Mouse (Mus musculus) MEL (cell line): ENCODE data around the gene Gm20388. TPM values are rescaled to one million over a fixed set of nuclear protein-coding genes. Genes with fewer than 3 reads are reported as not detected.

ENCODE experiments used
- DNase-seq: peaks from one replicate; pipeline ENCODE4 v3.0.0; 2011; ENCODE audit warnings: low read depth, low spot score
- H3K27ac ChIP-seq: 2 replicates; pipeline ENCODE4 v1.5.1; 2012; ENCODE audit warnings: low read depth, mild to moderate bottlenecking, control low read depth, low read length, moderate library complexity; ENCODE audit not compliant: control insufficient read depth
- H3K27me3 ChIP-seq, 2 experiments: fragments of 150-350 bp in 1 of 2; sonication (generic) in 1 of 2; 2 replicates each; pipeline ENCODE4 v1.6.1; 2012; ENCODE audit warnings: low read length in 2 of 2, mild to moderate bottlenecking in 2 of 2, improper control_type of control experiment in 1 of 2, moderate library complexity in 1 of 2; ENCODE audit not compliant: insufficient read depth in 2 of 2, control insufficient read depth in 1 of 2
- H3K36me3 ChIP-seq, 2 experiments: 2 replicates each; pipeline ENCODE4 v1.6.1; 2012 to 2014; ENCODE audit warnings: low read length in 2 of 2, improper control_type of control experiment in 1 of 2, inconsistent platforms in 1 of 2, mild to moderate bottlenecking in 1 of 2; ENCODE audit not compliant: insufficient read depth in 2 of 2, control insufficient read depth in 1 of 2
- H3K4me1 ChIP-seq, 2 experiments: fragments of 150-350 bp in 1 of 2; sonication (generic) in 1 of 2; 2 replicates each; pipeline ENCODE4 v1.6.1; 2012; ENCODE audit warnings: low read length in 2 of 2, improper control_type of control experiment in 1 of 2, mild to moderate bottlenecking in 1 of 2; ENCODE audit not compliant: insufficient read depth in 2 of 2, control insufficient read depth in 1 of 2
- H3K4me3 ChIP-seq, 2 experiments: fragments of 150-350 bp in 1 of 2; sonication (generic) in 1 of 2; 2 replicates each; pipeline ENCODE4 v1.5.1; 2012; ENCODE audit warnings: low read depth in 2 of 2, low read length in 2 of 2, mild to moderate bottlenecking in 2 of 2, moderate library complexity in 2 of 2, control low read depth in 1 of 2, improper control_type of control experiment in 1 of 2; ENCODE audit not compliant: control insufficient read depth in 1 of 2, insufficient read depth in 1 of 2
- H3K79me2 ChIP-seq: 2 replicates; pipeline ENCODE4 v1.6.1; 2012; ENCODE audit warnings: mild to moderate bottlenecking, low read length, moderate library complexity; ENCODE audit not compliant: control insufficient read depth, poor library complexity, insufficient read depth
- H3K9ac ChIP-seq: 2 replicates; pipeline ENCODE4 v1.6.1; 2012; ENCODE audit warnings: low read depth, mild to moderate bottlenecking, control low read depth, low read length, moderate library complexity; ENCODE audit not compliant: control insufficient read depth, poor library complexity, severe bottlenecking
- H3K9me3 ChIP-seq: fragments of 150-350 bp; sonication (generic); replicated peaks from 2 replicates; pipeline ENCODE4 v1.6.1; 2012; ENCODE audit warnings: mild to moderate bottlenecking, low read length, improper control_type of control experiment, moderate library complexity; ENCODE audit not compliant: insufficient read depth
- BHLHE40 ChIP-seq: IDR thresholded peaks from 2 replicates; pipeline ENCODE4 v1.6.1; 2012; ENCODE audit warnings: low read depth, mild to moderate bottlenecking, inconsistent platforms, low read length, improper control_type of control experiment, borderline replicate concordance
- CHD2 ChIP-seq: IDR thresholded peaks from 2 replicates; pipeline ENCODE4 v1.6.1; 2011; ENCODE audit warnings: low read length, improper control_type of control experiment
- EP300 ChIP-seq, 2 experiments: IDR thresholded peaks; 2 replicates each; pipeline ENCODE4 v1.6.1; 2011; ENCODE audit warnings: improper control_type of control experiment in 2 of 2, low read length in 2 of 2, low read depth in 1 of 2, mild to moderate bottlenecking in 1 of 2
- ETS1 ChIP-seq: IDR thresholded peaks from 2 replicates; pipeline ENCODE4 v1.6.1; 2012; ENCODE audit warnings: low read depth, mild to moderate bottlenecking, inconsistent platforms, low read length, improper control_type of control experiment, moderate library complexity
- GATA1 ChIP-seq: IDR thresholded peaks from 2 replicates; pipeline ENCODE4 v1.6.1; 2011; ENCODE audit warnings: low read depth, low read length, improper control_type of control experiment
- MAX ChIP-seq: IDR thresholded peaks from 2 replicates; pipeline ENCODE4 v1.6.1; 2011; ENCODE audit warnings: low read length, improper control_type of control experiment
- MAZ ChIP-seq: IDR thresholded peaks from 2 replicates; pipeline ENCODE4 v1.6.1; 2012; ENCODE audit warnings: low read depth, mild to moderate bottlenecking, inconsistent platforms, low read length, improper control_type of control experiment
- MXI1 ChIP-seq: IDR thresholded peaks from 2 replicates; pipeline ENCODE4 v1.6.1; 2011; ENCODE audit warnings: mild to moderate bottlenecking, low read depth, low read length, improper control_type of control experiment
- MYC ChIP-seq: IDR thresholded peaks from 2 replicates; pipeline ENCODE4 v1.6.1; 2011; ENCODE audit warnings: low read depth, mild to moderate bottlenecking, low read length, improper control_type of control experiment, moderate library complexity
- POLR2AphosphoS2 ChIP-seq: IDR thresholded peaks from 2 replicates; pipeline ENCODE4 v1.6.1; 2011; ENCODE audit warnings: low read length, improper control_type of control experiment
- RCOR1 ChIP-seq: IDR thresholded peaks from 2 replicates; pipeline ENCODE4 v1.6.1; 2012; ENCODE audit warnings: low read depth, mild to moderate bottlenecking, inconsistent platforms, low read length, improper control_type of control experiment
- SMC3 ChIP-seq: IDR thresholded peaks from 2 replicates; pipeline ENCODE4 v1.6.1; 2011; ENCODE audit warnings: low read depth, low read length, improper control_type of control experiment
- TCF12 ChIP-seq: IDR thresholded peaks from 2 replicates; pipeline ENCODE4 v1.6.1; 2014; ENCODE audit warnings: low read depth, mild to moderate bottlenecking, inconsistent platforms, low read length, improper control_type of control experiment, moderate library complexity
- UBTF ChIP-seq: IDR thresholded peaks from 2 replicates; pipeline ENCODE4 v1.6.1; 2012; ENCODE audit warnings: low read depth, mild to moderate bottlenecking, inconsistent platforms, low read length, improper control_type of control experiment, moderate library complexity, borderline replicate concordance; ENCODE audit not compliant: insufficient read depth
- USF1 ChIP-seq: IDR thresholded peaks from 2 replicates; pipeline ENCODE4 v1.6.1; 2014; ENCODE audit warnings: low read depth, mild to moderate bottlenecking, inconsistent platforms, low read length, improper control_type of control experiment, moderate library complexity
- USF2 ChIP-seq, 2 experiments: IDR thresholded peaks; 2 replicates each; pipeline ENCODE4 v1.6.1; 2011 to 2012; ENCODE audit warnings: improper control_type of control experiment in 2 of 2, low read length in 2 of 2, borderline replicate concordance in 1 of 2, inconsistent platforms in 1 of 2, low read depth in 1 of 2, mild to moderate bottlenecking in 1 of 2; ENCODE audit not compliant: insufficient read depth in 1 of 2
- ZKSCAN1 ChIP-seq: IDR thresholded peaks from 2 replicates; pipeline ENCODE4 v1.6.1; 2012; ENCODE audit warnings: low read depth, mild to moderate bottlenecking, inconsistent platforms, low read length, improper control_type of control experiment, moderate library complexity
- ZMIZ1 ChIP-seq: IDR thresholded peaks from 2 replicates; pipeline ENCODE4 v1.6.1; 2012; ENCODE audit warnings: low read depth, mild to moderate bottlenecking, inconsistent platforms, low read length, improper control_type of control experiment, moderate library complexity
- ZNF384 ChIP-seq: IDR thresholded peaks from 2 replicates; pipeline ENCODE4 v1.6.1; 2012; ENCODE audit warnings: low read depth, mild to moderate bottlenecking, inconsistent platforms, low read length, improper control_type of control experiment
- polyA plus RNA-seq, 2 experiments: library from polyadenylated mRNA; stranded (reverse) in 1 of 2; unstranded in 1 of 2; fragments of >175 nt in 1 of 2; fragments of >200 nt in 1 of 2; gene quantifications; 2 replicates each; pipeline versions ENCODE4 v1.2.1 to v1.2.4; 2012; ENCODE audit warnings: low replicate concordance in 2 of 2, low read depth in 1 of 2; ENCODE audit not compliant: insufficient read length in 2 of 2, insufficient read depth in 1 of 2, missing spikeins in 1 of 2
- total RNA-seq: library from RNA; depleted of rRNA; stranded (reverse); fragments of 300-350 nt; gene quantifications from 2 replicates; pipeline ENCODE4 v1.2.3, GENCODE M21; 2012

Gene Gm20388
- total and polyA plus RNA-seq, 3 experiments = 11.1 to 17.8 TPM; not detected in 1

DNA sequence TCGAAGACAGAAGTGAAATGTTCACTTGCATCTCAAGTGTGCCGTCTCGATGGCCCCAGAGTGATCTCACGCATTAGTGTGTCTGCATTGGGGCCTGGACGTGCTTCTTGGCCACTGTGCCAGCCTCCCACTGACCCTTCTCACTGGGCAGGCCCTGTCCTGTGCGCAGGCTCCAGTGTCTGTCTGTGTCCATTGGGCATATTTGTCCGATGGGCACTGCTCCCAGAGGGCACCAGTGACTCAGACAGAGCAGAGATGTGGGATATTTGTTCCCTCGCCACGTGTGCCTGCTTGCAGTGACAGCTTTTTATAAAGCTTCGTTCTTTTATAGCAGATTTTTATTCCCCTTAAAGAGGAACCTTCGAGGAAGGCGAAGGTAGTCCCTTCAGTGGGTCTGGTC, 1863.2 kb downstream of the Gm20388 start:
- TF ChIP-seq ZMIZ1 (no peak), MAZ (no peak), ETS1 (no peak), POLR2AphosphoS2 (no peak), UBTF (no peak), MAX (no peak), USF1 (no peak), ZNF384 (no peak), CHD2 (no peak)
- Histone ChIP-seq H3K4me1 (no peaks in the 10 kb centered on the region), H3K36me3 (no peaks in the 10 kb centered on the region), H3K79me2 (no peaks in the 10 kb centered on the region), H3K9ac (no peak overlapping the region), H3K4me3 (no peak overlapping the region), H3K9me3 (no peaks in the 10 kb centered on the region), H3K27ac (no peak overlapping the region), H3K27me3 (no peaks in the 10 kb centered on the region)
- DNase-seq = no peak

DNA sequence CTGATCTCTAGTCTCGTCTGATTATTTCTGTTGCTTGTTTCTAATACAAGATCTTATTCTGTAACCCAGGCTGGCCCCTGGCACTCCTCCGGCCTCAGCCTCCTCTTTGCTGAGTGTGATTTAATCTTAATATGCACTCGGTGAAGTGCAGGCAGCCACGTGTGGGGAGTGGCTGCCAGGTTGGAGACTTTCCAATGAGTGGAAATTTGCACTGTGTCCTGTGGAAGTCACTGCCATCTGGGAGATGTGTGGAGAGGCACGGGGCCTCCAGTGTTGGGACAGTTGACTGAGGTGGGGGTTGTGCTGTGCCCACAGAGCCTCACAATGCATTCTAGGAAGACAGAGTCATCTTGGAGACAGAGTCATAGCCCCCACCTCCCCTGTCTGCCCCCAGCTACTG, 1871.9 kb downstream of the Gm20388 start:
- no peak for DNase-seq
- H3K27me3 ChIP-seq = no peaks in the 10 kb centered on the region
- no peak for TF ChIP-seq BHLHE40
- TF ChIP-seq RCOR1 = no peak
- no peak for TF ChIP-seq GATA1
- TF ChIP-seq SMC3 = no peak
- no peak for TF ChIP-seq ZKSCAN1
- TF ChIP-seq MXI1 = no peak
- TF ChIP-seq USF2 (IDR thresholded peaks at IDR 0.05; ENCODE audit: borderline replicate concordance in 1 of 2, insufficient read depth in 1 of 2, low read depth in 1 of 2, low read length in 2 of 2) = no peak
- no peak for TF ChIP-seq TCF12
- no peak for TF ChIP-seq EP300 (IDR thresholded peaks at IDR 0.05; ENCODE audit: low read depth in 1 of 2, low read length in 2 of 2)
- no peak for TF ChIP-seq MYC
- TF ChIP-seq, all 39 proteins: peak for 0
- Histone ChIP-seq H3K9me3 (no peaks in the 10 kb centered on the region), H3K4me3 (no peak overlapping the region), H3K4me1 (no peaks in the 10 kb centered on the region), H3K9ac (no peak overlapping the region), H3K36me3 (no peaks in the 10 kb centered on the region), H3K79me2 (no peaks in the 10 kb centered on the region), H3K27ac (no peak overlapping the region)
